ENCODE assay signal across 11 mouse cellular contexts in genomic region chr1:27503807-27504206, GRCm38 (mm10).
"Had no signal": no experiment of that assay in that cellular context is flagged by ENCODE, and none has a peak within 500 bp of the region (broad histone marks: within the 10 kb centered on the region; RNA-seq: fewer than 3 reads in every experiment).

No protein-coding gene starts in this region.

- DNase-seq: kidney, adult 11 months; kidney, adult 8-10 months; kidney, postnatal 10 days; kidney, postnatal 36 days; layer of hippocampus, postnatal 36 days; liver, embryonic 13.5 days; lung, adult 2 months; lung, postnatal 14 days; lung, postnatal 4 days; midbrain, embryonic 14.5 days; thymus, postnatal 25 days had no signal
